Mouse (Mus musculus) liver, adult 2 months (tissue): Measurements from ENCODE around the gene Tmem41a. TPM values are rescaled to one million over a fixed set of nuclear protein-coding genes. Genes with fewer than 3 reads are reported as not detected.

Experiments used
- DNase-seq: peaks from one replicate; pipeline ENCODE4 v3.0.0-alpha.2; 2011; ENCODE audit warnings: low read depth, low spot score; ENCODE audit errors: extremely low read depth
- H3K27ac ChIP-seq: fragments of 200-500 bp; replicated peaks from 2 replicates; pipeline ENCODE4 v1.5.1; 2012; ENCODE audit warnings: low read depth, mild to moderate bottlenecking, control low read depth, inconsistent platforms, low read length; ENCODE audit not compliant: insufficient read depth
- H3K27me3 ChIP-seq: fragments of 200-500 bp; 2 replicates; pipeline ENCODE4 v1.6.1; 2012; ENCODE audit warnings: mild to moderate bottlenecking, moderate library complexity, low read length, inconsistent platforms; ENCODE audit not compliant: control insufficient read depth, insufficient read depth
- H3K36me3 ChIP-seq: fragments of 200-500 bp; 2 replicates; pipeline ENCODE4 v1.6.1; 2012; ENCODE audit warnings: low read length, inconsistent platforms; ENCODE audit not compliant: control insufficient read depth, insufficient read depth
- H3K4me1 ChIP-seq: fragments of 200-500 bp; 2 replicates; pipeline ENCODE4 v1.6.1; 2011; ENCODE audit warnings: low read length; ENCODE audit not compliant: control insufficient read depth, insufficient read depth
- H3K4me3 ChIP-seq: fragments of 200-500 bp; 2 replicates; pipeline ENCODE4 v1.5.1; 2011; ENCODE audit warnings: low read depth, mild to moderate bottlenecking, control low read depth, low read length, moderate library complexity; ENCODE audit not compliant: insufficient read depth
- H3K79me2 ChIP-seq: fragments of 200-500 bp; 2 replicates; pipeline ENCODE4 v1.6.1; 2012; ENCODE audit warnings: inconsistent platforms, mild to moderate bottlenecking, low read length, moderate library complexity; ENCODE audit not compliant: control insufficient read depth, insufficient read depth
- H3K9ac ChIP-seq: fragments of 200-500 bp; 2 replicates; pipeline ENCODE4 v1.6.1; 2012; ENCODE audit warnings: low read depth, mild to moderate bottlenecking, control low read depth, inconsistent platforms, low read length
- CTCF ChIP-seq: fragments of 200-500 bp; IDR thresholded peaks from 2 replicates; pipeline ENCODE4 v1.5.1; 2011; ENCODE audit warnings: low read depth, low read length, control low read depth
- POLR2A ChIP-seq: fragments of 200-500 bp; IDR thresholded peaks from 2 replicates; pipeline ENCODE4 v1.6.1; 2011; ENCODE audit warnings: low read length, control low read depth; ENCODE audit not compliant: insufficient read depth; ENCODE audit errors: extremely low read depth
- WGBS: fragments of 180-500 bp; shearing (Covaris S2); methylation state at CpG from one replicate; pipeline ENCODE4 v1.1.7; 2018; 5-methylcytosine and 5-hydroxymethylcytosine counted together
- polyA plus RNA-seq: library from polyadenylated mRNA; depleted of rRNA; stranded (reverse); fragments of >200 nt; gene quantifications from 2 replicates; pipeline ENCODE4 v1.2.3, GENCODE M21; 2012
- total RNA-seq: library from RNA; depleted of rRNA; stranded (reverse); fragments of >200 nt; gene quantifications from 2 replicates; pipeline ENCODE4 v1.2.3, GENCODE M21; 2014

Tmem41a gene
- total and polyA plus RNA-seq, 2 experiments = 4.3 to 8.2 TPM

GRCm38 (mm10) chr16:21986191-21986590 lies 38.8 kb upstream of the Tmem41a start:
- H3K27me3 ChIP-seq = no peaks in the 10 kb centered on the region
- no peak overlapping the region for H3K9ac ChIP-seq
- no peak overlapping the region for H3K4me3 ChIP-seq
- H3K4me1 ChIP-seq = no peaks in the 10 kb centered on the region
- DNase-seq = no peak
- no peaks in the 10 kb centered on the region for H3K79me2 ChIP-seq
- no peaks in the 10 kb centered on the region for H3K36me3 ChIP-seq
- H3K27ac ChIP-seq = no peak overlapping the region
- TF ChIP-seq CTCF = no peak
- 54% methylated on average over 3 of the region's 3 CpGs for WGBS

- Histone ChIP-seq H3K27me3 (no peaks in the 10 kb centered on the region), H3K79me2 (no peaks in the 10 kb centered on the region), H3K4me1 (no peaks in the 10 kb centered on the region), H3K36me3 (no peaks in the 10 kb centered on the region), H3K4me3 (no peak overlapping the region), H3K27ac (no peak overlapping the region), H3K9ac (no peak overlapping the region)
- WGBS = 94% methylated on average over 12 of the region's 12 CpGs
- DNase-seq = no peak
- TF ChIP-seq POLR2A (no peak), CTCF (no peak)
These were observed 36.7 kb upstream of the Tmem41a start for GRCm38 (mm10) chr16:21984091-21984490.

GRCm38 (mm10) chr16:21983581-21983980 lies 36.2 kb upstream of the Tmem41a start:
- no peak overlapping the region for H3K9ac ChIP-seq
- no peak for DNase-seq
- TF ChIP-seq CTCF = no peak
- TF ChIP-seq POLR2A = no peak
- H3K36me3 ChIP-seq = no peaks in the 10 kb centered on the region
- H3K4me3 ChIP-seq = no peak overlapping the region
- H3K79me2 ChIP-seq = no peaks in the 10 kb centered on the region
- 93% methylated on average over 4 of the region's 4 CpGs for WGBS
- H3K27ac ChIP-seq = no peak overlapping the region
- no peaks in the 10 kb centered on the region for H3K4me1 ChIP-seq
- H3K27me3 ChIP-seq = no peaks in the 10 kb centered on the region

- WGBS = 94% methylated on average over 9 of the region's 9 CpGs
- no peak for DNase-seq
- Histone ChIP-seq H3K4me3 (no peak overlapping the region), H3K27me3 (no peaks in the 10 kb centered on the region), H3K36me3 (no peaks in the 10 kb centered on the region), H3K79me2 (no peaks in the 10 kb centered on the region), H3K4me1 (no peaks in the 10 kb centered on the region), H3K27ac (no peak overlapping the region), H3K9ac (no peak overlapping the region)
- TF ChIP-seq CTCF (no peak), POLR2A (no peak)
These were observed 35.8 kb upstream of the Tmem41a start for GRCm38 (mm10) chr16:21983146-21983545.

- DNase-seq = no peak
- Histone ChIP-seq H3K79me2 (no peaks in the 10 kb centered on the region), H3K4me3 (no peak overlapping the region), H3K27me3 (no peaks in the 10 kb centered on the region), H3K27ac (no peak overlapping the region), H3K9ac (no peak overlapping the region), H3K36me3 (no peaks in the 10 kb centered on the region), H3K4me1 (no peaks in the 10 kb centered on the region)
- TF ChIP-seq POLR2A = no peak
- no peak for TF ChIP-seq CTCF
- 84% methylated on average over 5 of the region's 5 CpGs for WGBS
These were observed 30.0 kb upstream of the Tmem41a start for GRCm38 (mm10) chr16:21977347-21977746.

- no peaks in the 10 kb centered on the region for H3K4me1 ChIP-seq
- no peaks in the 10 kb centered on the region for H3K79me2 ChIP-seq
- no peaks in the 10 kb centered on the region for H3K27me3 ChIP-seq
- no peak for DNase-seq
- WGBS = 17% methylated on average over 16 of the region's 16 CpGs
- H3K9ac ChIP-seq = no peak overlapping the region
- no peak overlapping the region for H3K4me3 ChIP-seq
- H3K36me3 ChIP-seq = no peaks in the 10 kb centered on the region
- no peak for TF ChIP-seq CTCF
- H3K27ac ChIP-seq = no peak overlapping the region
These were observed 28.9 kb upstream of the Tmem41a start for GRCm38 (mm10) chr16:21976203-21976602.
